Mouse (Mus musculus): ENCODE results near the gene Slc50a1. TPM values are rescaled to one million over a fixed set of nuclear protein-coding genes. Genes with fewer than 3 reads are reported as not detected.

Slc50a1 gene
- 10 to 100 TPM; 17.3 to 21.3 TPM for total RNA-seq (2021)

DNA sequence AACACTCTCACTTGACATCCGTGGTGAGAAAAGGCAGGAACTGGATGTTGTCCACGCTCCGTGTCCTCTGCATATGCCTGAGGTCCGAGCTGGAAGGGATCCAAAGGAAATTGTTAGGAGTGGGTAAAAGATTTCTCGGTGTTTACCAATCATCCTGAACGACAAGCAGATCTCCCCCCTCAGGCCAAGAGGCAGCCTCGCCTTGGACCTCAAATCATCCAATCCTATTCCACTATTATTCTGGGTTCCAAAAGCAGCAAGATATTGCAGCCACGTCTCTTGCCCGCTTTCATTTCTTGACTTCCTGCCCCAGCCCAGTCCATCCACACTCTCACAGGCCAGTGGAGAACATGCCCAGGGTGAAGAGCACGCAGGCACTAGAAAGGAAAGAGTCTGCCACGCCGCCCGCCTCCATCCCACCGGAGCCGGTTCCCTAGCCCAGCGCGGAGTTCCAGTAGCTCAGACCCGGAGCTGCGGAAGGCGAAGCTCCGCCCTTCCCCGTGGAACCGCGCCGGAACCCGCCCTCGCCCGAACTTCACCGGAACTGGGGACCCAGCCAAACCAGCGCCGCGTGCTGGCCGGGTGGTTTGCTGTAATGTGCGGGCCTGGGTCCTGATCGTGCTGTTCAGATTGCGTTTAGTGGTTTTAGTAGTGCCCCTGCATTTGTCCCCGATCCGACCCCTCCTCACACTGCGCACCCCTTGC lies at the start of gene Slc50a1:
TSS of gene Slc50a1 (minus strand) at position 520 of the 705 bp plus-strand sequence.
- intact Hi-C loops (cut with DNase I), result no loop called here
- DNase-seq, result peak; percentile 86

DNA sequence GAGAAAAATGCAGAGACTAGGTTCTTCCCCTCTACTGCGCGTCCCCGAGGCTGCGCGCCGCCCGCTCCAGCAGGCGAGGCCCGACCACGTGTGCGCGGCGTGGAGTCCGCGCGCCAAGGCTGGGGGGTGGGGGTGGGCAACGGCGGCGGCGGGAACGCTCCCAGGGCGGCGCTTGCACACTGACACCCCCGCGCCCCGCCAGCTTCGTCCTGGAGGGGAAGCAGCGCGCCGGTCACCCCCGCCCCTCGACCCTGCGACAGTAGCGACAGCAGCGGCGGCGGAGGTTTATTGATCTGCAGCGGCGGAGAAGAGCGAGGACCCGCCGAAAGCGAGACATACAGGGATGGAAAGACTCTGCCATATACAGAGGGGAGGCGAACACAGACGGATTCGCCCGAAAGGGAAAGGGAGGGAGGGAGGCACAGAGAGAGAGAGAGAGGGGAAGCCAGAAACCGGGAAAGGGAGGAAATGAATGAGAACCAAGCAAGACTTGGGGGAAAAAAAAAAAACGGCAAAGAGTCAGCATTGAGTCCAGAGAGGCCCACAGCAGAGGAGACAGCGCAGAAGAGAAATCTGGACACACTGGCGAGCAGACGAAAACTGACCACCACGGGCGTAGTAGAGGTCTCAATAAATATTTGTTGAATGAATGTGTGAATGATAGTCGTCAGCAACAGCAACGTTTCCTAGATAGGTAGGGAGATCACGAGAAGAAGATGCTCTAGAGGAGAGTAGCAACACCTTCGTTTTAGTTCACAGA lies 49.4 kb upstream of the Slc50a1 start:
- intact Hi-C loops (cut with DNase I), result no loop called here
- no peak for DNase-seq

DNA sequence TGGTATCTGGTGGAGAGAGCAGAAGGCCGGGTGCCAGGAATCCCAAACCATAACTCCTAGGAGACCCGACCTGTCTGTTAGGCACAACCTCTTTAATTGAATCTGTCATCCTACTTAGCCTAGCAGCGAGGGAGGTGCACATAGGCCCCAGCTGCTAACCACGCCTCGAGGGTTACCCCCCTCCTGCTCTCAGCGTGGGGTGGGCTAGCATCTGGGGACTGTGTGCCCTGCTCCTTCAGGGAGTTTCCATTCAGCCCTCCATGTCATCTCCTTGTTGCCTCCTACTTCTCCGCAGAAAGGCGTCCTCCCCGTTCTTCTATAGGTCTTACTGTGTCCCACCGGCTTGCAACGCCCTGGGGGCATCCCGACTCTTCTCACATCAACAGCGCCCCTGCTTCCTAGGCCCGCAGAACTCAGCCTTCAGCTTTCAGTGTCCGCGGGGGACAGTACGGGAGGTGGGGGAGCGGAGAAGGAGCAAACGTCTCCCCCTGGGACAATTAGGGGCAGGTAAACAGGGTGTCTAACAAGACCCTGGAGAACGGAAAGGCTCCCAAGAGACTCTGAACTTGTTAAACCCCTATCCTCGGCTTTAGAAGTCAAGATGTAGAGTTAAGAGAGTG lies 48.7 kb upstream of the Slc50a1 start:
- no peak for DNase-seq
- intact Hi-C loops (cut with DNase I), result no loop called here

DNA sequence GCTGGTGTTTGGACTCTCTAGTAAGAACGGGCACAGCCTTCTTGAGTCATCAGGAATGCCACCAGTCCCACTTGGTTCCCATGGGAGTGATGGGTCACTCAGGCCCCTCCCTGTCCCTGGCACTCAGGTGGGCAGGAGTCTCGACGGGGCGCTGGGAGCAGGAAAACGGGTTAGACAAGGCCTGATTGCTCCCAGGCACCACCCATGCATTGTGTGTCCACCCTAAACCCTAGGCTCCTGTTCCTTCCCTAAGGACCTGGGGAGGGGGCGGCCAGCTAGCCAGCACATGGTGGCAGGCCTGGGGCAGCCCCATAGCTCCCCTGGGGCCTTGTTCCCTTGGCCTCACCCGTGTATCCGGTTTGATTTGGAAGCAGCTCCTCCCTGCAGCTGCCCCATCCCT lies 47.9 kb upstream of the Slc50a1 start:
- no peak for DNase-seq
- intact Hi-C loops (cut with DNase I), result no loop called here

DNA sequence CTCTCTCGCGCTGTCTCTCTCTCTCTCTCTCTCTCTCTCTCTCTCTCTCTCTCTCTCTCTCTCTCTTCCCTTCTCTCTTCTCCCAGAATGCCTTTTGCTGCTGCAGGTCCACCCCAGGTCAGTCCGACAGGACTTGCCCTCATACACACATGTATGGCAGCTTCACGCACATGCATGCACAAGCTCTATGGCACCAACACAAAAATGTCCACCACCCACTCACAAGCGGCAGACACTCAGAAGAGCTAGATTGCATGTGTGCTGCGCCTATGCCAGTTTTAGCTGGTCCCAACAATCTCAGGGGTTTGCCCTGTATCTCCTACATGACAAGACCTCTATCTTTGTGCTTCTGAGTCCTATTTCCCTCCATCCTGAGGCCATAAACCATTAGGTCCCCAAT lies 46.9 kb upstream of the Slc50a1 start:
- intact Hi-C loops (cut with DNase I), result no loop called here
- DNase-seq, result no peak

DNA sequence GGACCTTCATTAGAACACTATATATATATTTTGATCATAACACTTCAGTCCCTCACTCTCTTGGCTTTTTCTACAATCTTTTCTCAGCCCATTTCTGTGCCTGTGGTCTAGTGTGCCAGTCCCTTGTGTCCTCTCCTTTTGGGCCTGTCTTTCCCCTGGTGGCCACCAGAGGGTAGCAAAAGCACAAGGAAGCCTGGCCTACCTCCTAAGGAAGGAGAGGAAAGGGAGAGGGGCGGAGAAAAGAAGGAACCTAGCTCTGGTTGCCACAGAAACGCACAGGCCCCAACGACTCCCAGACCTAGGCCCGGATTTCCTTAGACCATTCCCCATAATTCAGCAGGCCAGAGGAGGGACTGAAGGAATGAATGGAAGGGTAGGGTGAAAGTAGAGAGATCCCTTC lies 46.5 kb upstream of the Slc50a1 start:
- DNase-seq, result peak; percentile 86
- intact Hi-C loops (cut with DNase I), result no loop called here

DNA sequence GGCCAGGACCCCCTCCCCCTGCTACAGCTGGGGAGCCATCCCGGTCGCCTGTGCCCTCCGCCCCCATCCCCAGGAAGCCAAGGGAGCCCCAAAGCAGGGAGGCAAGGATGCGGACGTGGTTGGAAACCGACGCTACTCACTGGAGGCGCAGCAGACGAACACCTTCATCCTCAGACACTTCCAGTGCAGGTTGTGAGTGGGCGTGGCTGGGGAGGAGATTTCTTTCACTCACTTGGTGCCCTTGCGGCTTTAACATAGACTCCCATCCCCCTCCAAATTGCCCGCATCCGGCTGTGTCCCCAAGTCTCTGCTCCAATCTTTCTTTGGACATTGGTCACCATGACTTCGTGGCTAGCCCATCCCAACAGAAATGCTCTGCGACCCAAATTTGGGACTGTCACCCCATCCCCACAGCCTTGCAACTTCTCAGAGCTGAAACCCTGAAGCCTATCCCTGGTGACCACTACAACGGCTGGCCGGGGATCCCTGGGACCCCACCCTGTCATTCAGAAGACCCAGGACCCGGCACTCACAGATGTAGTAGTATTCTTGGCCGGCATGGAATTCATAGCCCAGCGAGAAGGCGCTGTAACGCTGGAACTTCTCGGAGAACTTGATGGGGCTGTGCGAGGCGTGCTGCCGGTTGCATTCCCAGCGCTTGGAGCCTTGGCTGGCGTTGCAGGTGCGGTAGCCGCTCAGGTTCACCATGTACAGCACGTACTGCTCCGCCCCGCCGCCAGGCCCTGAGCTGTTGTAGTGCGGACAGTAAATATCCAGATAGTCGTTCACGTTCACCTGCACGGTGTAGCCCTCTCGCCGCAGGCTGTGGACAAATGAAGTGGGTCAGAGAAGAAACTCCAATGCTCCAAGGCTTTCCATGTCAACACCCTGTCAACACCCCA lies 45.8 kb upstream of the Slc50a1 start:
- intact Hi-C loops (cut with DNase I), result no loop called here

DNA sequence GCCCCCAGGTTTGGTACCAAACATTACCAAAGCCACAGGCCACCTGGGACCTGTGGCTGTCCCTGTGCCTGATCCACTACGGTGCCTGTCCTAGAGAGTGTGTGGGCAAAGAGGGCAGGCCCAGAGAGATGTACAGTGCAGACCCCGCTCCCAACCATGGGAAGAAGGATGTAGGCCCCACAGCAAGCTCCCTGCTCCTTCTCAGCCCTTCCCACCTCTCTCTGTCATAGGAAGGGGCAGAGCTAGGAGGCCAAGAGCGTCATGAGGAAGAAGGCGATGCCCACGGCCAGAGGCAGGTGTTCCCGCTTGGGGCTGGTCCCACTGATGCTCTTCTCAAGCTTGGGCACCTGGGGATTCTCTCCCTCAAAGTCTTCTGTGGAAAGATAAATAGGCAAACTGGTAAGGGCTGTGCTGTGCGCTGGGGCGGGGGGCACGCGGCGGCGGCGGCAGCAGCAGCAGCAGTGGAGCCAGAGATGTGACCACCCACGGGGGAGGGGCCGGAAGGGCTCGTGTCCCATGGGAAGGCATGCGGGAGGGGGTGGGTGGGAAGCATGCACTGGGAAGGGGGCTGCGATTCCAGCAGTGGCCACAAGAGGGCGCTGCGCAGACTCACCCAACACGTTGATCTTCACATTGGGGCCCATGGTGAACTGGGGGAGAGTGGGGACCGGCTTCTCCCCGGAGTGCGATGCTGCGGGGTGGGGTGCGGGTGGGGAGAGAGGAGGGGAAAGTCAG lies 45.0 kb upstream of the Slc50a1 start:
- intact Hi-C loops (cut with DNase I), result no loop called here
- peak; percentile 91 for DNase-seq

More for the DNA sequence above, 45.8 kb upstream of the Slc50a1 start:
- no peak for DNase-seq

DNA sequence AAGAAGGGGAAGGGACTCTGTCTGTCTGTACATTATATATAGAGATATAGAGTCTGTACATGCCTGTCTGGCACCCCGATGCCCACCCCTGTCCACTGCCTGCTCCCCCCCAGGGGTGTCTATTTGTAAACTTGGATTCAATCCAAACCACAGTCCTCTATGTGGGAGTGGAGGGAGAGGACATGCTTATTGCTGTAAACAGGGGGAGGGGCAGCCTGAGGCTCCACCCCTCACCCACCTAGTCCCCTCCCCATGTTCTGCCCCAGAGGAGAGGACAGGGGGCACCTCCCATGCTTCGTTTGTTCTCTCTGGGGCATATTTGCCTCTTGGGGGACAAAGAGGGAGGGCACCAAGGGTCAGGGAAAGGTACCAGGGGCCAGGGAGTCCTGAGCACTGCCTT lies 44.4 kb upstream of the Slc50a1 start:
- no peak for DNase-seq
- intact Hi-C loops (cut with DNase I), result no loop called here

DNA sequence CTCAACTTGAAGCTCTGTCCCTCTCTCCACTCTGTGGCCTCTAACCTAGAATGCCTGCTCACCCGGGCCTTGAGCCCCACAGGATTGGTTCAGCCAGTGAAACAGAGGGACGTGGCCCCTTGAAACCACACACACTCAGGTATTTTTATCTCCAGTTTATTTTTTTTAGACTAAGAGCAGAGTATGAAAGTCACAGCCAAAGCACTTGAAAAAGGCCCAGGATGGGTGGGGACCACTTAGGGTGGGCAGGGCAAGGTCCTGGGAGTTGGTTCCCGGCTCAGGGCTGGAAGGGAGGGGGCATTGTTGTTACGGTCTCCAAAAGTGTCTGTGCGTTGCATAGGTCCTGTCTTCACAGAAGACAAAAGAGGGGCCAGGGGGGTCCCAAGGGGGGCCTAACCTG lies 44.0 kb upstream of the Slc50a1 start:
- intact Hi-C loops (cut with DNase I), result no loop called here
- no peak for DNase-seq

DNA sequence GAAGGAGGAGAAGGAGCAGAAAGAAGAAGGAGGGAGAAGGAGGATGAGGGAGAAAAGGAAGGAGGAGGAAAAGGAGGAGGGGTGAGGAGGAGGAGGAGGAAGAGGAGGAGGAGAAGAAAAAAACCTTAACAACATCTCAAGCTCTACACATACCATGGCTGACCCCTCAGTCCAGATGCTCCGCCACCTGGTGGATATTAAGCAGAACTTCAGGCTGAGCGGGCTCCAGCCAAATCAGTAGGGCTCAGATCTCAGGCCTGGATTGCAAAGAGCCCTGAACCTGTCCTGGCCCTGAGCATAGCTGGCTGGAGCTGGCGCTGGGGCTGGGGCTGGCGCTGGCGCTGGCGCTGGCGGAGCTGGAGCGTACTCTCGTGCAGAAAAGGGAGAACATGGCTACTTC lies 37.7 kb upstream of the Slc50a1 start:
- intact Hi-C loops (cut with DNase I), result no loop called here
- DNase-seq, result peak; percentile 58

DNA sequence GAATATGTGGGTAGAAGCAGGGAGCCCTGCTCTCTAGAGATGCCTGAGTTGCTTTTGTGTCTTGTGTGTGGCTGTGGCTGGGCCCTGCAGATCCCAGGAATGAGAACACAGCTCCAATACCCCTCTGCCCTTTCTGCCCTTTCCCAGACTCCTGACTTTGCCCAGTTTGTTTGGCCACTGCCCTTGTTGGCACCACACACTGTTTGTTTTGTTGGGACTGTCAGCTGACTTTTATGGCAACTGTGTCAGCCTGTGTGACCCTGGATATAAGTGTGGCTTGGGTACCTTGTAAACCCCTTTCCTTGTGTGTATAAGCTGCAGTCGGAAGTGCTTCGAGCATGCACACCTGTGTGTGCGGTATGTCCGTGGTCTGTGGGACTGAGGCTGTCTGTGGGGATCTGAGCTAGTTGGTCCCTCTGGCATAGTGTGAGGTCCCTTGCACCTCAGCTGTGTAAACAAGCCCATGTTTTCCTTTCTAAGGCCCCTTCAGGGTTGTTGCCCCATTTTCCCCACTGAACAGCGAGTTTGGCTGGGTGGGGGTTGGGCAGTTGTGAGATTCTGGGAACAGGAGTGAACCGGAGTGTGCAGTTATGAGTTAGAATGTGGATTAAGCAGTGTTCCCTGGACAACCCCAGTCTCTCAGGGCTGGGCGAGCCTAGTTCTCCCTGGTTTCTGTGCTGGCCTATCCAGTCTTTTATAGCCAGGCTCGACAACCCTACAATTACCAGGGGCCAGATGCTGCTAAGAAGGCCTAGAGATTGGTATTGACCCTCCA lies 35.4 kb upstream of the Slc50a1 start:
- intact Hi-C loops (cut with DNase I), result no loop called here
- DNase-seq, result no peak

DNA sequence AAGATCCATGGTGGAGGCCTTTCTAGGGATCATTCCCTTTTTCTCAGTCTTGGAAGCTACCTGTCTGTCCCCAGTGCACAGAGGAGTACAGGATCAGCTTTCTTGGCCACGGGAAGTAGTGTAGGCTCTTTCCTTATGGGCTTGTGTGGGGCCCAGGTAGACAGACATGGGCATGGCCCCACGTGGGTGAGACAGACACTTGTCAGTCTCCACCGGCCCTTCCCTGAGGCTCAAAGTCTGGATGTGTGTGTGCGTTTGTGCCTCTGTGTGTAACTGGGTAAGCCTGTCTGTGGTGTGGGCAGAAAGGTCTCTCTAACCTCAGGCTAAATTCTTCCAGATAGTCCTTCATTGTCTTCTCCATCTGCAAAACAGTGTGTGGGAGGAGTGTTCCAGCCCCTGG lies 34.7 kb upstream of the Slc50a1 start:
- DNase-seq, result no peak
- intact Hi-C loops (cut with DNase I), result no loop called here

DNA sequence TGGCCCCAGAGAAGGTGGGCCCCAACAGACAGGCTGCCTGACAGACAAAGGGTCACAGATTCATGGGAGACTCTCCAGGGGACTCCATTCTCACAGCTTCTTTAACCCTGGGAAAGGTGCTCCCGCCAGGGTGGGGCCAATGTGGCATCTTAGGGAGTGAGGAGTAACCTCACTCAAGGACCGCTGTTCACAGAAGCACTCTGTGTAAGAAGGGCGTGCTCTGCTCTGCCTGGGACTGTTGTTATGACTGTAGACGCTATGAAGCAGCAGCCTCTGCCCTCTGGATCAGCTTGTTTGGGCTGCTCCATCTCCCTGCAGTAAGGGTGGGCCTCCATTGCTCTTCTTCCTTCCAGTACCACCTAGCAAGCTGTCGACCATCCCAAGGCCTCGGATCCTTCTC lies 34.1 kb upstream of the Slc50a1 start:
- intact Hi-C loops (cut with DNase I), result no loop called here
- DNase-seq, result no peak

DNA sequence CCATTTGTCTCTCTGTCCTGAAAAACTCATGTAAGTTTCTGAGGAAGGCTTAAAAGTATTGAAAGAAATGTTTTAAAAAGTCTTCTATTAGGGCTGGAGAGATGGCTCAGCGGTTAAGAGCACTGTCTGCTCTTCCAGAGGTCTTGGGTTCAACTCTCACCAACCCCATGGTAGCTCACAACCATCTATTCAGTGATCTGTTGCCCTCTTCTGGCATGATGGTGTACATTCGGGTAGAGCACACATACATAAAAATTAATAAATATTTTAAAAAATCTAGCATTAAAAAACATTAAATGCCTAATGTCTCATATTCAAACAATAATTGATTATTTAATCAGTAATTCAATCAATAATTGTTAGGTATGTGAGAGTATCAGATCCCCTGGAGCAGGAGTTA lies 30.1 kb upstream of the Slc50a1 start:
- intact Hi-C loops (cut with DNase I), result no loop called here

DNA sequence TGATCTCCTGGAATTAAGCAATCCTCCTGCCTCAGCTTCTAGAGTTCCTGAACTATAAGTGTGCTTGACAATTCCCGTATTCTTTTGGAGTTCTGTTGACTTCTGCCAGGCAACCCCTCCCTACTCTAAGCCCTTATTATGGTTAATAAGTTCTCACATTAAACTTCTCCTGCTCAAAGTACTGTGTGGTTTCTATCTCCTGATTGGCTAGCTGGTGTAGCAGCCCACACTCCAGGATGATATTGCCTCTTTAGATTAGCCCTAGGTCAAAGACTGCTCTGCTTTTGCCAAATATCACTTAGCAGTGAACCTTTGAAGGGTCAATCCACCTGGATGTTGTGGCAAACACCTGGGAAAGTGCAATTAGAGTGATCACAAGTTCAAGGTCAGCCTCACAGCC lies 29.7 kb upstream of the Slc50a1 start:
- intact Hi-C loops (cut with DNase I), result no loop called here
- DNase-seq, result no peak

More for the DNA sequence above, 30.1 kb upstream of the Slc50a1 start:
- no peak for DNase-seq

DNA sequence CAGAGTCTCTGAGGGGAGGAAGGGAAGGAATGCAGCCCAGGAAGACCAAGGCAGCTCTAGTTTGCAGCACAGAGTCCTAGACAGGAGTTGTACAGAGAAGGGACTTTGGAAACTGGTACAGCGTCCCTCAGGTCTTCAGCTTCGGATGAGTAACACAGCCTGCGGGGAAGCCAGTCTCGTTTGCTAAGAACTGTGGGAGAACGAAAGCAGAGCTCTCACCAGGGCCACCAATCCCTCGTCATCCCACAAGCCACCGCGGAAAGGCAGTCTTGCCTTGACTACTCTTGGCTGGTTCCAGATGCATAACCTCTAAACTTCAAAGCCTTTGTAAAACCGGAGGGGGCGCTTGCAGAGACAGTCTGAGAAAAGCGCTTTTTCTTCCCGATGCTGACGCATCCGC lies 29.1 kb upstream of the Slc50a1 start:
- no peak for DNase-seq

DNA sequence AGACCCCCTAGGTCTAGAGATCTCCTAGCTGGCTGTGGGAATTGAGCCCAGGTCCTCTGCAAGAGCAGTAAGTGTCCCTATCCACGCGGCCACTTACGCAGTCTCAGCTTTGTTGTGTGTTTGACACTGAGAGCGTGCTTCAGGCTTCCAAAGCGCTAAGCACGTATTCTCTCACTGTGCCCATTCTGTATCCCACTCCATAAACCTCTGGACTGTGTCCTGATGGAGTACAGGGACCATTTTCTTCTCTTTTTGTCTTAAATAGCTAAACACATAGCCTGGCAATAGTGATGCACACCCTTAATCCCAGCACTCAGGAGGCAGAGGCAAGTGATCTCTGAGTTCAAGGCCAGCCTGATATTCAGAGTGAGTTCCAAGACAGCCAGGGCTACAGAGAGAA lies 28.5 kb upstream of the Slc50a1 start:
- no peak for DNase-seq
- intact Hi-C loops (cut with DNase I), result no loop called here

More for the DNA sequence above, 29.1 kb upstream of the Slc50a1 start:
- intact Hi-C loops (cut with DNase I), result no loop called here

DNA sequence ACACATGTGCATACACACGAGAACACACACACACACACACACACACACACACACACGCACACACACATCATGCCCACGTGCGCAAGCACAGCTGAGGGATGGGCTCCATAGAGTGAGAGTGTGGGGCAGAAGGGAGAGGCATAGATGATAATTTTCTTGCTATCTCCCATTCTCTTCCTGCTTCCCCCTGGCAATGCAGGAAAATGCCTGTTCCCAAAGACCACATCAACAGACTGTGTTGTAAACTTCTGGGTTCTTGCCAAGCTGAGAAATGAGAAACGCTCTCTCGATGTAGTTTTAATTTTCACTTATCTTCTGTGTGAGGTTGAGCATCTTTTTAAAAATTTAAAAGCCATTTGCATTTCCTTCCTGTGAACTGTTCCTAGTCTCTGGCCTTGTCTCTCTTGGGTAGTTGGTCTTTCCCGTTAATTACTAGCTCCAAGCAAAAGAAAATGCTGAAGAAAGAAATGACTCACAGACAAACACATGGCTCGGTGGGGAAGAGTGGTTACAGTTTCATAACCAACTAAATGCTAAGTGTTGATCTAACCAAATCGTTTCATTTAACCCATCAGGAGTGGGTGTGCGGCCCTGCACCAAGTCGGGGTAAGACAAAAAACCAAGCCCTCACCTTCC lies 26.5 kb upstream of the Slc50a1 start:
- intact Hi-C loops (cut with DNase I), result no loop called here

More for the DNA sequence above, 26.5 kb upstream of the Slc50a1 start:
- DNase-seq, result no peak

All from left cerebral cortex, postnatal 4 days (tissue).